Mouse (Mus musculus) heart, postnatal 10 days (tissue): ENCODE measurements around the gene Rflna. TPM values are rescaled to one million over a fixed set of nuclear protein-coding genes. Genes with fewer than 3 reads are reported as not detected.

Experiments used
- DNase-seq, 2 experiments: peaks; one replicate each; pipeline ENCODE4 v3.0.0; 2021
- intact Hi-C: fragments of 180-260 bp; cut with DNase I; formaldehyde crosslinking; loops from one replicate; pipeline ENCODE4 v1.15.1; 2025
- total RNA-seq, 2 experiments: library from RNA; stranded (reverse); gene quantifications; 2 replicates each; pipeline ENCODE4 v1.2.3; 2021

Rflna gene
- 1 to 10 TPM; 1.6 to 2.0 TPM for total RNA-seq

DNA sequence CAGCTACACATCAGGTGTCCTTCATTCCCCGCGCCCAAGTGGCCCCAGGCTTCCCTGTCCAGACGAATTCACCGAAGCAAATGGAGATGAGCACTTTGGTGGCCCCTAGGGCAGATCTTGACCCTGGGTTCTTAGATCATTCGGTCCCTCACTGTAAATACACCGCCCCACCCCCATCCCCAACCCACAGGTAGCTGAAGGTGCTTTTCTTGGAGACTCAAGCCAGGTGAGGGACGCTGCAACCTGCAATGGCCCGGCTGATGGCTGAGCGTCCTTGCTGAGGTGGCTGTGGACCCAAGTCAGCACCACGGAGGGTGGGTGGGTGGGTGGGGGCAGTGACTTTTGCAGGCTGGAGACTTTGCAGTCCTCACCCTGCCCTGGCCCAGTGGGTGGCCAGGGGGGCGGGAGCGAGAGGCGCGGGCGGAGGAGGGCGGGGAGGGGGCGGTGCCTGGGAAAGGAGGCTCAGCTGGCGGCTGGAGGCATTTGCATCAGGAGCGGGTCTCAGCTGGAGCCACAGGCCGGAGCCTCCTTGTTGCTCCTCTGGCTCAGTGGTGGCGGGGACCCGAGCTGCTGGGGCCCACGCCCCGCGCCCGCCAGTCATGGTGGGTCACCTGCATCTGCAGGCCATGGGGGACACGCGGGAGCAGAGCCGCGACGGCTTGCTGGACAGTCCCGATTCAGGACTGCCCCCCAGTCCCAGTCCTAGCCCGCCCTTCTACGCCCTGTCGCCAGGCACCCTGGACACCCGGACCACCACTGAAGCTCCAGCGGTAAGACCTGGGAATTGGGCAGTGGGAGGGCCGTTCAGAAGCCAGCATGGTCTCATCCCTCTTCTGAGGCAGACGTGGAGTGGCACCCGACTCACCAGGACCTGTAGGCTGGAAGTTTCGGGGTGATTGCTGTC lies at the start of gene Rflna:
Gene Rflna, plus strand, starts transcription at position 253 of the 904 bp plus-strand sequence.
- intact Hi-C loops, result loop anchor here (5.0 kb wide), 1 partner anchor 41 kb away; no protein-coding TSS in a partner anchor
- peak; percentile 44 to 65 for DNase-seq

DNA sequence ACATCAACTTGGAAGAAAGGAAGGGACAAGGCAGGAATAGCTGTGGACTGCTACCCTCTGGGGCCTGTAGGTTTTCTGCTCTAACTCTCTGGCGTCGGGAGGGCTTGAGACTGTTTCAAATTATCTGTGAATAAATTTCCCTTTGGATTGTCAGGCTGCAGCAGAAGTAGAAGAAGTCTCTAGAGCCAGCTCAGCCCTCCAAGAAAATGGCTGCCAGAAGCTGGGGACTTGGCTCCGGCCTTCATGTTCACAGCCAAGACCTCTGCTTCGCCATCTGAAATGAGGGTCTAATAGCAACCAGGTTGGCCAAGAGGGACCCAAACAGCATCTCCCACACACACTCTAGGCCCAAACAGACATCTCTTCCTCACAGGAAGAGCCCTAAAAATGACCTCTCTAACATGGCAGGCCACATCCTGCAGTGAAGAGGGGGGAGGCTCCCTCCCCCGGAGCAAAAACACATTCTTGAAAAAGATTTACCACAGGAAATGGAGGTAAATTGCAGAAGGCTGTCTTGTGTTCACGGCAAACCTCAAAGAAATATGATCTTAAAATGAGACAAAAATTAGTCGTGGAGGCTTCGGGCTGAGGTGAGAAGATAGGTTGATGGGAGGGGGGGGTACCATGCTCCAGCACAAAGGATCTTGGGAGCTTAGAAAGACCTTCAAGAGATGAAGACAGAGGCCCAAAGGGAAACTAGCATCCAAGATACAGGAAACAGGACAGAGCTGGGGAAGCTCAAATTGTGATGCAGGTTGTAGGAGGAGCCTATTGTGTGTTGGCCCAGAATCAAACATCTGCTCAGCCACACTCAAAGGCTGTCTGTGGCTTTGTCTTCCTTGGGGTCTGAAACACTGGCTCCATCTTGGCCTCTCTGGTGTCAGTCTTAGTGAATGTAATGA lies 48.4 kb upstream of the Rflna start:
- peak; percentile 37 to 45 for DNase-seq
- intact Hi-C loops, result no loop called here

DNA sequence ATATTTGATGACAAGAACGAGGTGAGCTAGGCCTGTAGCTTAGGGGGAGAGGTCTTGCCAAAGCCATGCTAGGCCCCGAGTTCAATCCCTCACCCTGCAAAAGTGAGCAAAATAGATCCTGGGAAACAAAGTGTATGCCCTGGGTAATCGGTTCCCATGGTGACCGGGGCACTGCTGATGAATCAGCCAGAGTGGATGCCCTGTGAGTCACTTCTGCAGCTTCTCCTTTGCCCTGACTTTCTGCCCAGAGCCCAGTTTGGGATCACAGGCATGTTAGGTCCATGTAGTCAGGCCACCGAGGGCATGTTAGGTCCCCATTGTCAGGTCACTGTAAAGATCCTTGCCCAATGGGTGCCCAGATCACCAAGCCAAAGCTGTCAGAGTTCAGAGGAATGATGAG lies 45.5 kb upstream of the Rflna start:
- intact Hi-C loops, result no loop called here
- DNase-seq, result no peak

DNA sequence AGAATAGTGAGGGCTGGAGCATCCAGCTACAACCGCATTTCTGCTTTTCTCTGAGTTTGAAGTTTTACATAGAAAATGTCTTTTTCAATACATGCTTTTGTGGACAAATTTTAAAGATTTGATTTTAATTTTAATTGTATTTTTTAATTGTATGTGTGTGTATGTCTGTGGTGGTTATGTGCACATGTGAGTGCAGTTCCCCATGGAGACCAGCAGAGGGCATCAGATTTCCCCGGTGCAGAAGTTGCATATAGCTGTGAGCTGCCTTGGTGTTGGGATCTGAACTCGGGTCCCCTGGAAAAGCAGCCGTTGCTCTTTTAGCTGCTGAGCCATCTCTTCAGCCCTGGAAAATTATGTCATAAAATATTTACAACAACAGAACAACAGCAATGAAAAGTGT lies 43.9 kb upstream of the Rflna start:
- intact Hi-C loops, result no loop called here
- no peak for DNase-seq

- intact Hi-C loops, result loop anchor here (2.0 to 5.0 kb wide), 2 partner anchors 28 to 42 kb away; partner anchors contain the start of gene Rflna
Observed at GRCm38 (mm10) chr5:124960131-124960901, 42.7 kb upstream of the Rflna start.

GRCm38 (mm10) chr5:124961433-124961832 lies 41.6 kb upstream of the Rflna start:
- intact Hi-C loops, result loop anchor here (2.0 to 5.0 kb wide), 2 partner anchors 27 to 41 kb away; partner anchors contain the start of gene Rflna
- no peak for DNase-seq

More at GRCm38 (mm10) chr5:124960131-124960901, 42.7 kb upstream of the Rflna start:
- DNase-seq, result peak; percentile 81 to 82

GRCm38 (mm10) chr5:124962761-124963160 lies 40.3 kb upstream of the Rflna start:
- intact Hi-C loops, result loop anchor here (5.0 kb wide), 1 partner anchor 40 kb away; the partner anchor contains the start of gene Rflna
- DNase-seq, result no peak

GRCm38 (mm10) chr5:124963806-124964672 lies 39.0 kb upstream of the Rflna start:
- intact Hi-C loops, result loop anchor here (5.0 kb wide), 1 partner anchor 38 kb away; the partner anchor contains the start of gene Rflna
- peak; percentile 50 to 63 for DNase-seq

DNA sequence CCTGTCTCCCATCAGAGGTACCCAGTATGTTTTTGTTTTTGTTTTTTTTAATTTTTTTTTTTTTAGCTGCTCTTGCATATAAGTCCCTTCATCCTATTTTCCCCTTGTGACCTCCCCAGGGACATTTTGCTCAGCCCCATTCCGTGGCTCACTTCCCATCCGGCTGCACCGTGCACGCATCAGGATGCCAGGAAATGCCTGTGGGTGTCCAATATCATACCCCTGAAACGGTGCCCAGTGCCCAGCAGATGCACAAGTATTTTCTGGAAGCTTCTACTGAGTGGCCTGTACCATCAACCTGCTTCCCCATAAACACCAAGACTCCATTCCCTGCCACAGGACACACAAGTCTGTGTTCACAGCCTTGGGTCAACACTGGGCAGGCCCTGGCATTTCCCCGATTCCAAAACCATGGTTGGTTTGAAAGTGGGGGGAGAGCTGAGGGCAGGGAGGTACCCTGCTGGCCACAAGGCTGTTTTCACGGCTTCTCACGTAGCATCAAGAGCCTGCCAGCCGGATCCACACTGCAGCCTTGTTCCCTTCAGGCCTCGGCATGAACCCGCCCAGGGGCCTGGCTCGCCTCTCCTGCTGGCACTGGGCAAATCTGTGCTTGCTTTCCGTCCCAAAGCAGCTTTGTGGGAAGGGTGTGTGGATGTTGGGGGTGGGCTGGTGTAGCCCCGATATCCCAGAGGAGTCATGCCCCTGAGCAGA lies 36.2 kb upstream of the Rflna start:
- intact Hi-C loops, result no loop called here
- no peak for DNase-seq

DNA sequence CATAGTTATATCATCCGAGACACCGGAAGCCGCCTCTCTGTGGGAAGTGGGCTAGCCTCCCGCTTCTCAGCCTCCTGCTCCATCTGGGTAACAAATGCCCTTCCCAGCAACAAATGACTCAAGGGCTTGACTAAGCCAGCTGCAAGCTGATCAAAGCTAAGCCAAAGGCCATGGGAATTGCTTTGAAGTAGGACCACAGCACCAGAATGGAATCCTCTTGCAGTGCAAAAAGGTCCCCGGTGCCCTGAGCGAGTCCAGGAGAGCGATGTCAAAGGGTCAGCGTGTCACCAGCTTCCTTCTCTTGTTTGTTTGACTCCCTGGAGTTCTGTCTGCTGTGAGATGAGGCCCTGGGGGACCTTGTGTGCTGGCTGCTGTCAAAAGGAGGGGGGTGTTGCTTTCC lies 33.2 kb upstream of the Rflna start:
- no peak for DNase-seq

GRCm38 (mm10) chr5:124986222-124986621 lies 16.8 kb upstream of the Rflna start:
- no peak for DNase-seq
- intact Hi-C loops, result no loop called here

More for the DNA sequence above, 33.2 kb upstream of the Rflna start:
- intact Hi-C loops, result no loop called here

DNA sequence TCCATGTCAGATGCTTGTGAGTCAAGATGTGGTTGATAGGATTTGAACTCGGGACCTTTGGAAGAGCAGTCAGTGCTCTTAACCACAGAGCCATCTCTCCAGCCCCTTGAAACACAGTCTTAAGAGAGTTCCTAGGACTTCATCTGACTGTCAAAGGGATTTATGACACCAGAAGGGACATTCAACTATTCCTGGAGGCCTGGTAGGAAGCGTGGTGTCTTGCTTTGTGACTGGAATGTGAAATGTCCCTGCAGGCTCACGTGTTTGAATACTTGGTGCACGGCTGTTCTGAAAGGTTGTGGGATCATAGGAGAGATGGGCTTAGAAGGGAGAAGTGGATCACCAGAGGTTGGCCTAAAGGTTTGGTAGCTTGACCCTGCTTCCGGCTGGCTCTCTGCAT lies 16.4 kb upstream of the Rflna start:
- DNase-seq, result no peak
- intact Hi-C loops, result no loop called here

DNA sequence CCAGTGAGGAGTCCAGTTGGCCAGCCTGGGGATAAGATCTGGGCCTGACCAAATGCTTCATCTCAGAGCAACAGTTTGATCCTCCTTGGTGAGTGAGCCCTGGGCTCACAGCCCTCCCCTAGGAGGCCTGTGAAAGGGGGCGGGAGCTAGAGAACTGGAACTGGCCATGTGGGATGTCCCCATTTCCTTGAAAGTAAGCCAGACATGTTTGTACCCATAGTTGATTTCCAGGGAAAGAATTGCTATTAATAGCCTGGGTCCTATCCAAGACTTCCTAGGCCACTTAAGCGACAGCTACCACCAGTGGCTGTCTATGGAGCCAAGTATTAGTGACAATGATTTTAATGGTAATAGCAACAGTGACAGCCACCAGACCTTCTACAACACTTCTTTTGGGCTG lies 13.3 kb upstream of the Rflna start:
- intact Hi-C loops, result loop anchor here (2.0 kb wide), 1 partner anchor 29 kb away; no protein-coding TSS in a partner anchor
- DNase-seq, result peak; percentile 66 to 75

GRCm38 (mm10) chr5:124992323-124992722 lies 10.7 kb upstream of the Rflna start:
- intact Hi-C loops, result no loop called here
- DNase-seq, result no peak

DNA sequence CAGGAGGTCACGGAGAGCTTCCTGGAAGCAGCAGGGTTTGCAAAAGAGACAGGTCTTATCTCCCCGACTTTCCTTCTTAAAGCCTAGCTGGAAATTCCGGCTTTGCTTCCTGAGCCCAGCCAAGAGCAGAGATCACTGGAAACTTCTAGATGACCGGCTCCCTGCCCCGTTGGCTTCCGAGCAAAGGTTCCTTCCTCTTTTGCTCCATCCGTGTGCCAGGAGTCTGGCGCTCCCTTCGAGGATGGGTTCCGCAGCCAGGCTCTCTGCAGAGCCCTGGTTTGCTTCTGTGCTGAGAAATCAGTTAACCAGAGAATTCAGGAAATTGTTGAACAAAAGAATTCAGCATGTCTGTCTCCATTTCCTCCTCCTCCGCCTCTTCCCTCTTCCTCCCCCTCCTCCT lies 10.1 kb upstream of the Rflna start:
- intact Hi-C loops, result no loop called here
- DNase-seq, result peak; percentile 47 to 55

DNA sequence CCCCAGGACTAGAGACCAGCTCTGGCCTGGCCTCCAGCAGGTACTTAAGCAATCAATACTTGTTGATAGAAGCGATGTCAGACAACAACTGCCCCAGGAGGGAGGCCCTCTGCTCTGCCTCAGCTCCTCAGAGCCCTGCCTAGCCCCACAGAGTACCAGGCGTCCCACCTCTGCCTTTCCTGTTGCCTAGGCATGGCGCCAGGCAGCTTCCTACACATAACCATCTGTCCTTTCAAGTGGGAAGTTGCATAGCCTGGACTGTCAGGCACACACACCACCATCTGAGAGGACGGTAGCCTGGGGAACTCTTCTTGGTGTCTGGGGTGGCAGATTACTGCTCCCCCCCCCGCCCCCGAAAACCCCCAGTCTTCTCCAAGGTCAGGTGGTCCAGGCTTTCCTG lies 6.2 kb upstream of the Rflna start:
- no peak for DNase-seq
- intact Hi-C loops, result no loop called here

DNA sequence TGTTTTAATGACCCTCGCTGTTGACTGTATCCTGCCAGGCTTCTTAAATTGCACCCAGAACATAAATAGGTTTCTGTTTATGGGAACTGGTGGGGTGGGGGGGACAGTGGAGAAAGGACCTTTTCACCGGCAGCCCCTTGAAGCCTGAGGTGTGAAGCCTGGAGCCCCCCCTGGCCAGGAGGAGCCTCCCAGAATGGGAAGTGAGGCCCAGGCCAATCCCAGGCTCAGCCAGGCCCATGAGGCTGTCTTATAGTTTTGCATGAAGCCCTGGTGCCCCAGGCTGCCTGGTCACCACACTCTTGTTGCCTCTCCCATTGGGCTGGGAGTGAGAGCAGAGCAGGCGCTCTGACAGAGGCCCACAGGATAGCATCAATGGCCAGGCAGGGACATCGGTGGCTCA lies 5.1 kb upstream of the Rflna start:
- DNase-seq, result no peak
- intact Hi-C loops, result no loop called here

- no peak for DNase-seq
- intact Hi-C loops, result loop anchor here (5.0 kb wide), 1 partner anchor 39 kb away; no protein-coding TSS in a partner anchor
Observed at GRCm38 (mm10) chr5:125000756-125001250, 2.2 kb upstream of the Rflna start.
